Mouse (Mus musculus) liver, embryonic 12.5 days (tissue): ENCODE measurements around the gene Prx. TPM values are rescaled to one million over a fixed set of nuclear protein-coding genes. Genes with fewer than 3 reads are reported as not detected.
A peak's percentile ranks its signal among the peaks of the same experiment; 100 is the strongest.

ENCODE experiments used
- ATAC-seq: fragments of 200-750 bp; cut with Nextera tagmentation; 2 replicates; pipeline ENCODE4 v1.8.0; 2017; ENCODE audit warnings: moderate number of reproducible peaks, mild to moderate bottlenecking, moderate library complexity
- H3K27ac ChIP-seq: fragments of 300-500 bp; sonication (generic); 2 replicates; pipeline ENCODE4 v1.5.1; 2016; ENCODE audit warnings: mild to moderate bottlenecking
- H3K27me3 ChIP-seq: fragments of 300-500 bp; sonication (generic); replicated peaks from 2 replicates; pipeline ENCODE4 v1.6.1; 2016; ENCODE audit warnings: mild to moderate bottlenecking, moderate library complexity
- H3K36me3 ChIP-seq: fragments of 300-500 bp; sonication (generic); 2 replicates; pipeline ENCODE4 v1.6.1; 2016; ENCODE audit warnings: mild to moderate bottlenecking, moderate library complexity
- H3K4me1 ChIP-seq: fragments of 300-500 bp; sonication (generic); 2 replicates; pipeline ENCODE4 v1.6.1; 2016
- H3K4me2 ChIP-seq: fragments of 300-500 bp; sonication (generic); 2 replicates; pipeline ENCODE4 v1.6.1; 2016; ENCODE audit warnings: mild to moderate bottlenecking, moderate library complexity
- H3K4me3 ChIP-seq: fragments of 300-500 bp; sonication (generic); 2 replicates; pipeline ENCODE4 v1.5.1; 2016; ENCODE audit warnings: mild to moderate bottlenecking, moderate library complexity
- H3K9ac ChIP-seq: fragments of 300-500 bp; sonication (generic); 2 replicates; pipeline ENCODE4 v1.6.1; 2016; ENCODE audit warnings: mild to moderate bottlenecking, moderate library complexity
- H3K9me3 ChIP-seq: fragments of 300-500 bp; sonication (generic); replicated peaks from 2 replicates; pipeline ENCODE4 v1.6.1; 2016; ENCODE audit warnings: mild to moderate bottlenecking, moderate library complexity
- WGBS: fragments of 180-500 bp; shearing (Covaris S2); methylation state at CpG from one replicate; pipeline ENCODE4 v1.1.7; 2016; ENCODE audit not compliant: insufficient replicate concordance; 5-methylcytosine and 5-hydroxymethylcytosine counted together
- polyA plus RNA-seq: library from polyadenylated mRNA; unstranded; fragments of >200 nt; fragmentation: Nextera tagmentation; extraction: Ambion mirVana; gene quantifications from 2 replicates; pipeline ENCODE4 v1.2.1, GENCODE M21; 2016

The Prx gene
- polyA plus RNA-seq, 1 experiment from 2014 or later: 0.91 TPM

GRCm38 (mm10) chr7:27501620-27502019 lies 2.5 kb downstream of the Prx start:
- Histone ChIP-seq H3K9ac (no peak overlapping the region), H3K27me3 (no peaks in the 10 kb centered on the region), H3K4me1 (peaks cover 22% of the 10 kb centered on the region), H3K4me2 (no peak overlapping the region), H3K4me3 (no peak overlapping the region), H3K36me3 (no peaks in the 10 kb centered on the region), H3K9me3 (no peaks in the 10 kb centered on the region), H3K27ac (no peak overlapping the region)
- 48% methylated on average over 4 of the region's 4 CpGs for WGBS
- no peak for ATAC-seq

DNA sequence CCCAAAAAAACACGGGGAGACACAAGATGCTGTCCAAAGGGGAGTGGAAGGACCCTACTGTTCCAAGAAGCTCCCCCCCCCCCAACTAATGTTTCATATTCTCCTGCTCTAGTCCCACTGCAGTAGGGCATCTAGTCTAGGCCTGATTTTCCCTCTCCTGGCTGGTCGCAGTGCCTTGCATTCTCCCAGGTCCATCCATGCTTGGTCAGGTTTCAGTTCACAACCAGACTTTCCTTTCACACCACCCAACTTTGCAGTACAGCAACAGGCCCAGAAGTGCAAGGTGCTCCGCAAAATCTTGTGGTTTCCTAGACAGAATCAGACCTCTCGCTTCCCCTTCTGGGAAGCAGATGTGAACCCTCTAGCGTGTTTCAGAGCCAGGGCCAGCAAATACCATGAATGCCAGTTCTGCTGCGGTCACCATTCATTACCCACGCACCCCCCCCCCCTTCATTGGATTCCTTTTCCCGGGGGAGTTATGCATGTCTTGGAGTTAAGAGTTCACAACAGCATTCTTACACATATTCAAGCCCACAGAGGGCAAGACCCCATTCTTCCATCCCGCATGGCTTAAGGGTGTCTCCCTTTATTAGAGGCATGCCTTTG lies 7.7 kb downstream of the Prx start:
- no peak for ATAC-seq
- no peaks in the 10 kb centered on the region for H3K36me3 ChIP-seq
- peak overlapping the region; percentile 89 for H3K4me2 ChIP-seq
- H3K4me3 ChIP-seq: peak overlapping the region; percentile 69
- H3K9me3 ChIP-seq: no peaks in the 10 kb centered on the region
- peak overlapping the region; percentile 77 for H3K9ac ChIP-seq
- H3K27me3 ChIP-seq: no peaks in the 10 kb centered on the region
- WGBS: 45% methylated on average over 9 of the region's 9 CpGs
- peaks cover 29% of the 10 kb centered on the region for H3K4me1 ChIP-seq
- peak overlapping the region; percentile 100 for H3K27ac ChIP-seq

DNA sequence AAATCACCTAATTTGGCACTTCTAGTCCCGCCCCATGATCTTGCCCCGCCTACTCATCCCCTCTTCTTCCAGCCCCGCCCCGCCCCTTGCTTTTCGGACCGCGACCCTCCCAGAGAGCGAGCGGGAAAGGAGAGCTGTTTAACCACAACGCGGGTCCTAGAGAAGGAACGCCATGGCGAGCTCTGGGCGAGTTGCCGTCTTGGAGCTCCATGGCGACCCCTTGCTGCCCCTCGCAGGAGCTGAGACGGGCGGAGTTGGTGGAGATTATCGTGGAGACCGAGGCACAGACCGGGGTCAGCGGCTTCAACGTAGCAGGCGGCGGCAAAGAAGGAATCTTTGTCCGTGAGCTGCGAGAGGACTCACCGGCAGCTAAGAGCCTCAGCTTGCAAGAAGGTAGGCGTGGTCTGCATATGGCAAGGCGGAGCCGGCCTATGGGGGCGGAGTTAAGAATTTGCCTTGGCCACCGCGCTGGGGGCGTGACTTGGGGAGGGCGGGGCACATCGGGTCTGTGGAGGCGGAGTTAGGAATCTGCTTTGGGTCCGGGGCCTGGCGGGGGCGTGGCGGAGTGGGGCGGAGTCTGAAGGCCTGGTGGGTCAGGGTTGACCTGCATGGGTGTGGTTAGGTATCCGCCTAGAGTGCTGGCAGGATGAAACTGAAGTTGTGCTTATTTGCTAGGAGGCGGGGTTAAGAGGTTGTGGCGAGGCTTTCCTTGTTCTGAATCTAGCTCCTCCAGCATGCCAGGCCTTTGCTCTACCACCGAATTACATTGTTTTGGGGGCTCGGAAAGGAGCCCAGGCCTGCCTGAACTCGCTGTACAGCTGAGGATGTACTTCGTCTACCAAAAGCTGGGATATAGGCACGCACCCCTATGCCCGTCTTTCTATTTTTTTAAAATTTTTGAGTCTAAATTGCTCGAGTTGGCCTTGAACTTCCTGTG lies 8.9 kb downstream of the Prx start:
- H3K36me3 ChIP-seq: no peaks in the 10 kb centered on the region
- peak; percentile 94 for ATAC-seq
- peak overlapping the region; percentile 89 for H3K4me2 ChIP-seq
- peak overlapping the region; percentile 100 for H3K27ac ChIP-seq
- peak overlapping the region; percentile 69 for H3K4me3 ChIP-seq
- H3K27me3 ChIP-seq: no peaks in the 10 kb centered on the region
- H3K9ac ChIP-seq: peak overlapping the region; percentile 77
- H3K9me3 ChIP-seq: no peaks in the 10 kb centered on the region
- peaks cover 29% of the 10 kb centered on the region for H3K4me1 ChIP-seq
- under 1% methylated on average over 54 of the region's 54 CpGs for WGBS

DNA sequence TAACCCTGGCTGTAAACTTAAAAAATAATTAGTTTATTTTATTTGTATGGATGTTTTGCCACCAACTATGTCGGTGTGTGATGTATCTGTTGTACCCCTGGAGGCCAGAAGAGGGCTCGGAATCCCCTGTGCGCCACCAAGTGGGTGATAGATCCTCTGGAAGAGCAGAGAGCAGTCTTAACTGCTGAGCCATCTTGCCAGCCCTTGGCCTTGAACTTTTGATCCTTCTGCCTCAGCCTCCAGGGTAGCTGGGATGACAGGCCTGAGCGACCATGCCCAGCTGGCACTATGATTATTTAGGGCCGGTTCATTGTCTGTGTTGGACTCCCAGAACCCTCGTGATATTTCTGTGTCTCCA lies 9.5 kb downstream of the Prx start:
- peak overlapping the region; percentile 100 for H3K27ac ChIP-seq
- H3K4me3 ChIP-seq: peak overlapping the region; percentile 69
- peak; percentile 81 for ATAC-seq
- no peaks in the 10 kb centered on the region for H3K27me3 ChIP-seq
- peaks cover 29% of the 10 kb centered on the region for H3K4me1 ChIP-seq
- peak overlapping the region; percentile 58 for H3K9ac ChIP-seq
- peak overlapping the region; percentile 89 for H3K4me2 ChIP-seq
- no peaks in the 10 kb centered on the region for H3K36me3 ChIP-seq
- WGBS: 21% methylated on average over 6 of the region's 6 CpGs
- H3K9me3 ChIP-seq: no peaks in the 10 kb centered on the region

DNA sequence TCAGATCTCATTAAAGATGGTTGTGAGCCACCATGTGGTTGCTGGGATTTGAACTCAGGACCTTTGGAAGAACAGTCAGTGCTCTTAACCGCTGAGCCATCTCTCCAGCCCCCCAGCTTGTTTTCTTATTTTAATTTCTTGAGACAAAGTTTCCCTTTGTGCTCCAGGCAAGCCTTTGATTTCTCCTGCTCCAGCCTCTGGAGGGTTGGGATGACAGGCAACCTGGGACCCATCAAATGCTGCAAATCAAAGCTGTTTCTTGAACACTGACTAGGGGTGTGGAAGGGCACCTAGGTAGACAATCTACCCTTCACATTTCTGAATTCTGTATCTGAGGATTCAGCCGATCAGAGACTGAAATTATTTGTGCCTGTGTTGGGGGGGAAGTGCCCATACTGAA lies 11.7 kb downstream of the Prx start:
- Histone ChIP-seq H3K4me2 (no peak overlapping the region), H3K27me3 (no peaks in the 10 kb centered on the region), H3K4me3 (no peak overlapping the region), H3K4me1 (peaks cover 34% of the 10 kb centered on the region), H3K9me3 (no peaks in the 10 kb centered on the region), H3K27ac (no peak overlapping the region), H3K36me3 (no peaks in the 10 kb centered on the region), H3K9ac (no peak overlapping the region)
- 75% methylated on average over 2 of the region's 2 CpGs for WGBS
- no peak for ATAC-seq

DNA sequence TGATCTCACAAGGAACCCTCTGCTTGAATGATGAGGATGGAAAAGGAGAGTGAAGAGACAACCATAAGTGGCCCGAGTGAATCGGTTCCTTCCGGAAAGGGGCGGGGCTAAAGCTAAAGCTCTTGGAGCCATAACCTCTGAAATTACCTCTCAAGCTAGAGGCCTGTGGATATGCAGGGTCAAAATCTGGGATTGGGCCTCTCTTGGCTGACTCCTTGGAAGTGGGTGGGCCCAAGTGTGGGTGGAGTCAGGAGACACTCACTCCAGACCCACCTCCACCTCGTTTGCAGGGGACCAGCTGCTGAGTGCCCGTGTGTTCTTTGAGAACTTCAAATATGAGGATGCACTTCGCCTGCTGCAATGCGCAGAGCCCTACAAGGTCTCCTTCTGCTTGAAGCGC lies 15.8 kb downstream of the Prx start:
- Histone ChIP-seq H3K27ac (no peak overlapping the region), H3K4me3 (no peak overlapping the region), H3K4me1 (peaks cover 6% of the 10 kb centered on the region; the same call in 1 of the 2 replicates), H3K9ac (no peak overlapping the region), H3K9me3 (0 out of 2 replicates have a peak, but pooled peaks cover 4% of the 10 kb centered on the region), H3K27me3 (0 out of 2 replicates have a peak, but pooled peaks cover 3% of the 10 kb centered on the region), H3K4me2 (no peak overlapping the region), H3K36me3 (peaks cover 8% of the 10 kb centered on the region)
- WGBS: 62% methylated on average over 9 of the region's 9 CpGs
- ATAC-seq: 0 out of 2 replicates have a peak, but pooled peaks have one; percentile 9

DNA sequence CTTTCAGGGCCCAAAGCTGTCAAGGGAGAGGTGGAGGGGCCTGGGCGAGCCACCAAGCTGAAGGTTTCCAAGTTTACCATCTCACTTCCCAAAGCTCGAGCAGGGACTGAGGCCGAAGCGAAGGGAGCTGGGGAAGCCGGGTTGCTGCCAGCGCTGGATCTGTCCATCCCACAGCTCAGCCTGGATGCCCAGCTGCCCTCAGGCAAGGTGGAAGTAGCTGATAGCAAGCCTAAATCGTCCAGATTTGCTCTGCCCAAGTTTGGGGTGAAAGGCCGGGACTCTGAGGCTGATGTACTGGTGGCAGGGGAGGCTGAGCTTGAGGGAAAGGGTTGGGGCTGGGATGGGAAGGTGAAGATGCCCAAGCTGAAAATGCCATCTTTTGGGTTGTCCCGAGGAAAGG lies 19.2 kb downstream of the Prx start:
- Histone ChIP-seq H3K27ac (no peak overlapping the region), H3K9ac (no peak overlapping the region), H3K4me3 (no peak overlapping the region), H3K9me3 (0 out of 2 replicates have a peak, but pooled peaks cover 6% of the 10 kb centered on the region), H3K4me2 (no peak overlapping the region), H3K27me3 (0 out of 2 replicates have a peak, but pooled peaks cover 3% of the 10 kb centered on the region), H3K36me3 (peaks cover 8% of the 10 kb centered on the region), H3K4me1 (peaks cover 13% of the 10 kb centered on the region)
- no peak for ATAC-seq
- 65% methylated on average over 9 of the region's 9 CpGs for WGBS

GRCm38 (mm10) chr7:27520104-27520503 lies 21.0 kb downstream of the Prx start:
- no peak overlapping the region for H3K9ac ChIP-seq
- peaks cover 8% of the 10 kb centered on the region for H3K36me3 ChIP-seq
- ATAC-seq: no peak
- H3K4me3 ChIP-seq: no peak overlapping the region
- H3K27ac ChIP-seq: no peak overlapping the region
- 0 out of 2 replicates have a peak, but pooled peaks cover 6% of the 10 kb centered on the region for H3K9me3 ChIP-seq
- no peak overlapping the region for H3K4me2 ChIP-seq
- H3K4me1 ChIP-seq: peaks cover 8% of the 10 kb centered on the region
- 0 out of 2 replicates have a peak, but pooled peaks cover 3% of the 10 kb centered on the region for H3K27me3 ChIP-seq

DNA sequence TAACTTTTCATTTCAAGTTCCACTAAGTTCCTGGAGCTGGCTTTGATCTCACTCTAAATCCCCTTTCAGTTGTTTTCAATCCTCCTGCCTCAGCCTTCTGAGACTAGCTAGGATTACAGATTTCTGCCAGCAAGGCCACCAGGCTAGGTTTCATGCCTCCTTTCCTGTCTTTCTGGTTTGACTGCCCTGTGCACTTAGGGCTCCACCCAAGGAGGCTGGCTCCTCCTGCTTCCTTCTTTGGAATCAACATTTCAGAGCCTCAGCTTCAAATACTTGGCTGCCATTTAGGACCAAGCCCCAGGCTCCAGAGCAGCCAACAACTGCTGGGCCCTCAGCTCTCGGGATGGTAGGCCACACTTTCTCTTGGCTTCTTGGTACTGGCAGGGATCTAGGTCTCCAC lies 21.5 kb downstream of the Prx start:
- H3K4me3 ChIP-seq: no peak overlapping the region
- no peak overlapping the region for H3K27ac ChIP-seq
- H3K36me3 ChIP-seq: peaks cover 8% of the 10 kb centered on the region
- WGBS: 72% methylated on average over 1 of the region's 1 CpGs
- no peak overlapping the region for H3K4me2 ChIP-seq
- 0 out of 2 replicates have a peak, but pooled peaks cover 6% of the 10 kb centered on the region for H3K9me3 ChIP-seq
- peaks cover 13% of the 10 kb centered on the region for H3K4me1 ChIP-seq
- H3K9ac ChIP-seq: no peak overlapping the region
- no peak for ATAC-seq
- H3K27me3 ChIP-seq: 0 out of 2 replicates have a peak, but pooled peaks cover 3% of the 10 kb centered on the region

GRCm38 (mm10) chr7:27522967-27523366 lies 23.8 kb downstream of the Prx start, which contains the start of gene Hipk4:
Gene Hipk4 (plus strand): TSS chr7:27523267.
- no peak within 1 kb of the TSS for H3K4me2 ChIP-seq
- H3K27ac ChIP-seq: no peak within 1 kb of the TSS; the same call in 1 of the 2 replicates
- WGBS: 60% methylated on average over 5 of the region's 5 CpGs
- 0 out of 2 replicates have a peak, but pooled peaks cover 3% of the 10 kb centered on the region for H3K27me3 ChIP-seq
- peaks cover 27% of the 10 kb centered on the region for H3K4me1 ChIP-seq
- H3K9me3 ChIP-seq: 0 out of 2 replicates have a peak, but pooled peaks cover 6% of the 10 kb centered on the region
- H3K9ac ChIP-seq: no peak within 1 kb of the TSS
- ATAC-seq: no peak
- H3K36me3 ChIP-seq: peaks cover 5% of the 10 kb centered on the region
- no peak within 1 kb of the TSS for H3K4me3 ChIP-seq

GRCm38 (mm10) chr7:27523805-27524204 lies 24.7 kb downstream of the Prx start:
- Histone ChIP-seq H3K36me3 (peaks cover 4% of the 10 kb centered on the region; the same call in 1 of the 2 replicates), H3K4me1 (peaks cover 27% of the 10 kb centered on the region), H3K27me3 (no peaks in the 10 kb centered on the region), H3K4me3 (no peak overlapping the region), H3K9ac (no peak overlapping the region), H3K9me3 (0 out of 2 replicates have a peak, but pooled peaks cover 6% of the 10 kb centered on the region), H3K4me2 (no peak overlapping the region), H3K27ac (no peak overlapping the region; the same call in 1 of the 2 replicates)
- no peak for ATAC-seq
- WGBS: 88% methylated on average over 13 of the region's 13 CpGs
